9 mouse cellular contexts compared by ENCODE assay signal in the genomic region with DNA sequence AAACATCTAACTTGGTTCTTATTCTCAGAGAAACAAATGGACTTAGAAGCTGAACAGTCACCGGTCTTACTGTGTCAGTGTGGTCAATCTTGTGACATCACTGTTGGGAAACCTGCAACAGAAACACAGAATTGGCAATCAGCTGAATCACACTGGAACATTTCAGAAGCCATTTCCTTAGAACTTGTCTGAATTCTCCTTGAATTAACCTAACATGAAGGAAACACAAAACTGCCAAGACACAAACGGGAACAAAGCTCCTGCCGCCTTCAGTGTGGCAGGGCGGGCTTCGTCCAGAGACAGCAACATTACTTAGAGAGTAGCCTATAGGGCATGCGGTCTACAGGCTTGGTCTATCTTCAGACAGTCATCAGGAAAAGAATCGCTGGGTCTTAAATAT.
A peak's percentile ranks its signal among the peaks of the same experiment; 100 is the strongest.
DNase-seq lines count a peak whose midpoint lies in the region; ATAC-seq lines count a peak whose summit lies in the region.
"Had no signal": no experiment of that assay in that cellular context is flagged by ENCODE, and none has a peak within 500 bp of the region (broad histone marks: within the 10 kb centered on the region; RNA-seq: fewer than 3 reads in every experiment).

No protein-coding gene starts in this region.

- H3K9ac ChIP-seq in lung, embryonic 16.5 days (ENCODE audit: low read length), result no peak overlapping the region

- peaks cover 4% of the 10 kb centered on the region; the same call in 1 of the 2 replicates for H3K4me1 ChIP-seq in lung, embryonic 16.5 days (replicated peaks; ENCODE audit: control insufficient read depth, insufficient read depth, low read length)

- DNase-seq in adrenal gland, postnatal 14 days, result peak; percentile 43
- no peak for DNase-seq in adrenal gland, postnatal 25 days
- no peak for DNase-seq in lung, postnatal 14 days
- peak; percentile 46 to 48 for DNase-seq in monocyte, adult 2 months (ENCODE audit: low read depth in 1 of 2, low spot score in 2 of 2)
- no peak for DNase-seq in thymus, postnatal 25 days
- no peak for DNase-seq in thymus, postnatal 10 days (ENCODE audit: low spot score in 2 of 2)
- DNase-seq: embryo, embryonic 11 days had no signal

- no peaks in the 10 kb centered on the region for H3K36me3 ChIP-seq in lung, embryonic 16.5 days (ENCODE audit: control insufficient read depth, insufficient read depth, low read length)

- no peak overlapping the region for H3K4me3 ChIP-seq in lung, embryonic 16.5 days (ENCODE audit: low read length)

- no peak overlapping the region; the same call in 1 of the 2 replicates for H3K4me2 ChIP-seq in lung, embryonic 16.5 days (ENCODE audit: low read depth, low read length)

- 0 out of 2 replicates have a peak overlapping the region, but pooled peaks have one; percentile 39 for H3K27ac ChIP-seq in lung, embryonic 16.5 days (ENCODE audit: low read length)

- H3K9me3 ChIP-seq in lung, embryonic 16.5 days (ENCODE audit: control insufficient read depth, low read length), result no peaks in the 10 kb centered on the region

- 71% methylated on average over 7 of the region's 7 CpGs for WGBS in lung, embryonic 16.5 days

- no peaks in the 10 kb centered on the region for H3K27me3 ChIP-seq in lung, embryonic 16.5 days (ENCODE audit: control insufficient read depth, insufficient read depth, low read depth, low read length)

- ATAC-seq in lung, embryonic 16.5 days (ENCODE audit: low read depth), result no peak
- peak; percentile 55 to 79; a peak in 3 of 4 replicates for ATAC-seq in hematopoietic stem cell, adult 5-6 weeks (replicated peaks in 1 of 2; ENCODE audit: insufficient read depth in 1 of 2, low FRiP score in 2 of 2, low TSS enrichment in 1 of 2, low read depth in 1 of 2, poor library complexity in 2 of 2, severe bottlenecking in 2 of 2)

Comparison
In these comparisons a context has a peak if more than half of its experiments do, and no peak if none do; other contexts are left out.
1. DNase-seq: peak in adrenal gland, postnatal 14 days (single experiment) and monocyte, adult 2 months (2 of 2); none in adrenal gland, postnatal 25 days (single experiment), lung, postnatal 14 days (single experiment), thymus, postnatal 25 days (single experiment) and thymus, postnatal 10 days (0 of 2).